Mouse (Mus musculus) thymus, postnatal 25 days (tissue): Measurements from ENCODE around the gene Fibp.
"Not testable (repeated sequence)": the region's sequence is repeated elsewhere in the genome, so short reads cannot be mapped to it uniquely, and the experiment has no call there.

Source experiments
- DNase-seq: peaks from one replicate; pipeline ENCODE4 v3.0.0; 2022

Fibp gene

DNA sequence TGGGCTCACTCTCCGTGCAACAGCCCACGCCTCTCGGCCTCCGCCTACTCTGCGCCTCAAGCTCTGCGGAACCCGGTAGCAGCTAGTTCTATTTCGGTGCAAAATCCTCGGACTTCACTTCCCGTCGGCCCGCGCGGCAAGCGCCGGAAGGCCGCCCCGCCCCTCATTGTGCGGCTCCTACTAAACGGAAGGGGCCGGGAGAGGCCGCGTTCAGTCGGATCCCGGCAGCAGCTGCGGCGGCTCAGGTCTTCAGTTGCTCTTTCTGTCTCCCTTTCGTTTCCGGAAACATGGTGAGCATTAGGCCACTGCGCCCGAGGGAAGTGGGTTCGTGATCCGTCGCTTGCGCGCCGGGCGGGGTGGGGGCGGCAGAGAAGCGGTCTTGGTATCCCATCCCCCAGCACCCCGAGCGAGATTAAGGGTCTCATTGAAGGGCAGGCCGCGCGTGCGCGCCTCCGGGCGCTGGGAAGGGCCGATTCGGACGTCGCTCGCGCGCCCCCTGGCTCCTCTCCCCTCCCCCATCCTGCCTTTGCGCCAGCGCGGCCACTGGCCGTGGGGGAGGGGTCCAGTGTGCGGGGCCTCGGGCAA lies 30.0 kb downstream of the Fibp start, which contains the start of gene Cfl1:
Cfl1 (plus strand) TSS at position 143 of the 585 bp plus-strand sequence.
- DNase-seq, result peak; percentile 96

DNA sequence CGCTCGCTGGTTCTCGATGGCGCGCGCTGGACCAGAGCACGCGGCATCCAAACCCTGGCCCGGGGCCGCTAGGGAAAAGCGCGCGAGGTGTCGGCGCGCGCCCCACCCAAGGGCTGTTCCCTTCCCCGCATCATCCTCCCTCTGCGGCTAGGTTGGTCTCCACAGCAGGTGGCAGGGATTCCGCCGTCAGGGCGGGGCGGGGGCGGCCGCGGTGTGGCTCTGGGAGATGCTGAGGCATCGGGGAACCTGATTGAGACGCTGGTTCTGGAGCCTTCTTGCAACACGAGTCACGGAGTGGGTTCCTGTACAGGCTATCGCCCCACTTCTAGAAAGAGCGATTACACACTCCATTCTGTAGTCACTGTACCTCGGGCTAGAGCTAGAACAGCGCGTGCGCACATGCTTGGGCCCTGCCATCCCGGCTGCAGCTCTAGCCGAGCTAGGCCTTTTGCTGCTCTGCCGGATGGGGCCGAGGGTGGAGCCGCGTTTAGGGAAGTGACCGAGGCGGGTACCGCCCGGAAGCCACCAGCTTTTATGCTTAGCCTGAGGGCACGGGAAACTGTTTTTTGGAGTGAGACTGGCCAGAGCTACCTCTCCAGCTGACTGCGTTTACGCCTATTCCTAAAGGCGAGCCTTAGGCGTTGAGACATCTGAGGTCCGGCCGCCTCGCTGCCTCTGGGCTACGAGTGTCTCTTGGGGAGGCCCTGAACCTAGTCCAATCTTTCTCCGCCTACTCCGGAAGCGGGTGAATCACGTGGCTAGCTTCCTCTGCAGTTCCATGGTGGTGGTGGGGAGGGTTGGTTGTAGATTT lies 30.7 kb downstream of the Fibp start:
- peak; percentile 88 for DNase-seq

DNA sequence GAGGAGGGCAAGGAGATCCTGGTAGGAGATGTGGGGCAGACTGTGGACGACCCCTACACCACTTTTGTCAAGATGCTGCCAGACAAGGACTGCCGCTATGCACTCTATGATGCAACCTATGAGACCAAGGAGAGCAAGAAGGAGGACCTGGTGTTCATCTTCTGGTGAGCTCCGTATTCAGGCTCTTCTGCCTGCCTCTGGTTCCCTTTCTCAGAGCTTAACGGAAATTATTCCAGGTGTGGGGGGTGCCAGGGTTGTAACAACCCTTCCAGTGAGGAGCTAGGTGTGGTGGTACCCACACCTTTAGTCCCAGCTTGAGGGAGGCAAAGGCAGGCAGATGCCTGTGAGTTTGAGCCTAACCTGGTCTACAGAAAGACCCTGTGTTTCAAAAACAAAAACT lies 32.2 kb downstream of the Fibp start:
- no peak for DNase-seq

DNA sequence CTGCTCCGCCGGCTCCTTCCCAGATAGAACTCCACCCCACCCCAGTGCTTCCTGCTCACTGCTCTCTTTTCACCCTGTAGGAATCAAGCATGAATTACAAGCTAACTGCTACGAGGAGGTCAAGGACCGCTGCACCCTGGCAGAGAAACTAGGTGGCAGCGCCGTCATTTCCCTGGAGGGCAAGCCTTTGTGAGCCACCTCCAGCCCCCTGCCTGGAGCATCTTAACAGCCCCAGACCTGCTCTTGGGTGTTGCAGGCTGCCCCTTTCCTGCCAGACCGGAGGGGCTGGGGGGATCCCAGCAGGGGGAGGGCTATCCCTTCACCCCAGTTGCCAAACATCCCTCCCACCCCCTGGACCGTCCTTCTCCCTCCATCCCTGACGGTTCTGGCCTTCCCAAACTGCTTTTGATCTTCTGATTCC lies 32.9 kb downstream of the Fibp start:
- DNase-seq, result not testable (repeated sequence)

DNA sequence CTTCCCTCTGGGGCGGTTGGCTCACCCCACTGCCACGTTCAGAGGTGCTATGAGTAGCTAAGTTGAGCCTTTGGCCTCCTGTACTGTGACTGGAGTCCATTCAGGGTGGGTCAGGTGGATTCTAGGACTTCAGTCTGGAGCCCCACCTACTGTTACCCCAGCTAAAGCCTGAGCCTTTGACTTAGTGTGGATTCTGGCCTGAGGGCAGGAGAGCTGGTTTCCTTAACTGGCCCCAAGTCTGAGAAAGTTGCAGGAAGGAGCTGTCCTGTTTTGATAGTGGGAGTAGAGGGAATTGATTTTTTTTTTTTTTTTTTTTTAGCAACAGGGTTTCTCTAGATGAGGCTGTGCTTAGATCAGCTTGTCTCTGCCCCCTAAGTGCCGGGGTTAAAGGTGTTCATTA lies 33.9 kb downstream of the Fibp start:
- no peak for DNase-seq

DNA sequence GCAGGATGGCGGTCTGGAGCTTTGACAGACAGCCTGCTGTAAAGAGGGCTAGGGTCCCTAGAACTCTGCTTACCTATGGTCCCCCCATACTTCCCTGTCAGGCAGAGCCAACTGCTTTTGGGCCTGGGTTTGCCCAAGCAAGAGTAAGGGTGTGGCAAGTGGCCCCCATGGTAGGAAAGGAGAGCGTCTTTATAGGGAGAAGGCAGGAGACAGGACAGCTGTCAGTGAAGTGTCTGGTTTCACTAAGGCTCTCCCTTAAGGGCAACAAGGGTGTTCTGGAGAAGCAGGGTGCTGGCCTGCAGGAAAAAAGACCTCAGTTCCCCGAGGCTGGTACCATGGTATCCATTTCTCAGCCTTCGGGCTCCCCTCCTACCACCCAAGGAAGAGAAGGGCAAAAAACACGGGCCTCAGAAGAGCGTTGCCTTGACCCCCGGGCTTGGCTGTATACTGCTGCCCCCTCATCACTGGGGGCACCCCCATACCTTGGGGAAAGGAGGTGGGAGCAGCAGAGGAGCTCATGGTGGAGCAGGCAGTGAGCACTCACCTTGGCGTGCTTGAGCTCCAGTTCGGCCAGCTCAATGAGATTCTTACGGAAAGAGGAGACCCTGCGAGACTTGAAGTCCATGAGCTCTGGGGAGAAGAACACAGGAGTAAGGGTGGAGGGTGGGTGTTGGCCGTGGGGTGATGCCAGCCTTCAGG lies 35.1 kb downstream of the Fibp start:
- DNase-seq, result no peak

DNA sequence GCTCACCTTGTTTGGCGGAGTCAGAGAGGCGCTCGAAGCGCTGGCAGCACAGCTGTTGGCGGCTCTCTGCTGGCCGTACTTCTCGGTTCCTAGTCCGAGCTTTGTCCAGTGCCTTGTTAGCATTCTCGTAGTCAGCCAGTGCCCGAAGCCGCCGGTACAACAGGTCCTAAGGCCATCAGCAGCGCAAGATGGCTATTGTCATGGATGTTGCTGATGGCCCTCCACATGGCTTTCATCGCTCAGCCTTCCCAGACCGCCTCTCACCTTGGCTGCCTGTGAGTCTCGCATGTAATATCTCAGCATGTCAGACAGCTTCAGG lies 35.6 kb downstream of the Fibp start:
- no peak for DNase-seq

DNA sequence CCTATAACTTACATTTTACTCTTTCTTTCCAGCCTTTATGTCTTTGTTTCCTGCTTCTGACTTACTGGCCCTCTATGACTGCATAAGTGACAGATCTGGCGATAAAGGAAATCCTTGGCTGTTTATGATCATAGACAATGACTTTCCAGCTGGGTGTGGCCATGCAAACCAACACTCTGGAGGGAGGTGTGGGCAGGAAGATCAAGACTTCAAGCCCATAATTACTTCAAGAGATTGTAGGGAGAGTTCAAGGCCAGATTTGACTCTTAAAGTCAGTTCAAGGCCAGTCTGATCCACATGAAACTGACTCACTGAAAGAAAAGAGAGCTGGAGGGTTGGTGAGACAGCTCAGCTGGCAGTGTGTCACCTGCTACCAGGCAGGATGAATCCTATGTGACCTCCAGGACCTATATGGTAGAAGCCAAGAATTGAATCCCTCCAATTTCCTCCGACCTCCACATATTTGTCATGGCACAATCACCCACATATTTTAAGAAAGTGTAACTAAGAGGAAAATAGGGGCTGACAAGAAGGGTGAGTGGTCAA lies 40.0 kb downstream of the Fibp start:
- no peak for DNase-seq

DNA sequence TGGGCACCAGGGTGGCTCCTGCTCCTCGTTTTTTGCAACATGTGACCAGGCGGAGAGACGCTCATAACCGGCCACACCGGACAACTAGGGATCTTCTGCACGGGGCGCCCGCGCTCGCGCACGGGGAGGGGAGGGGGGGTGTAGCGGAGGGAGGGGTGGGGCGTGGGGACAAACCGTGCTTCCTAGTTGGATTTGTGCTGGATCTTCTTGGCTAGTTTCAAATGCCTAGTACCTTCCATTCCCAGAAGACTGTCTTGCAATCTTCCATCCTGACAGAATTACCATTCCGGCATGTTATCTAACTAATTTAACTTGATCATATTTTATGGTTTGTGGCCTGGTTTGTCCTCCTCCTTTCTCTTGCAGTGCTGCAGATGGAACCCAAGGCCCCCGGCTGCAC lies 43.3 kb downstream of the Fibp start, which contains the start of gene 1700020D05Rik:
1700020D05Rik (minus strand) TSS at position 101 of the 400 bp plus-strand sequence.
- DNase-seq, result no peak

DNA sequence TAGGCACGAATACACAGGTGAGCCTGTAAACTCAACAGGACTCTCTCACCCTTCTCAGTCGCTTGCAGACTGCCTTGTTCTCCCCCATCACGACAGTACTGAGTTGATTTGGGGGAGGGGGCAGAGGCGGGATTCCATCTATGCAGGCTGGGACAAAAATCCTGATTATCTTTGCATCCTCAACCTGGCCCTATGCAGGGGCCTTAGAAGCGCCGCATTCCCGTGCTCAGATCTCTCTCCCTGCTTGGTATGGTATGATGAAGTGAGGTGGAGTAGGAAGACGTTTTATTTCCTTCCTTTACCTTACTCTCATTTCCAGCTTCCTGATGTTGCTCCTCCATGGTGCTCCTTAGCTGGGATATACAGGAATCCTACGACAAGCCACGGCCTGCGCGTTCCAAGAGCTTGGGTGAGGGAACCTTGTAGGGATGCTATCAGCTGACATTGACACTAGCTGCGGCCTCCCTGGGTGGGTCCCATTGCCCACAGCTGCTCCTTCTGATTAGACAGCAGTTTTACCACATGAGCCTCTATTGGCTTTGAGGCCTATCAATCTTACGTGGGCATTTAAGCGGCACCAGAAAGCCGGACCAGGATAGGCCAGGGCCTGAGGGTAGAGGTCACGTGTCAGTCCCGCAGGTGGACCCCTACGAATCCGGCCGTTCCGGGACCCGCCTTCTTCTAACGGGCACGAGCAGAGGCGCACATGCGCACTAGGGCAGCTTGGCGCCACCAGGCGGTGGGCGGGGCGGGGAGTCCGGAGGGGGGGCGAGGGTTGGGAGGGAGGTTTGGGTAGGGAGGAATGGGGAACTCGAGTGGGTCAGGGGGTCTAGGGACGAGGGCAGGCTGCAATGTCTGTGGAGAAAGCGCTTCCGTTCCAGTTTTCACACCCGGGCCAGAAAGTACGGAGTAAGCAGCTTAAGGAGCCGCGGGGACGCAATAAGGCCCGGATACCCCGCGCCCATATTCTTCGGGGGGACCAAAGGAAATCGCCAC lies 49.9 kb downstream of the Fibp start, which contains the start of gene Snx32:
Snx32 (minus strand) TSS at position 508 of the 996 bp plus-strand sequence.
- peak; percentile 96 for DNase-seq

DNA sequence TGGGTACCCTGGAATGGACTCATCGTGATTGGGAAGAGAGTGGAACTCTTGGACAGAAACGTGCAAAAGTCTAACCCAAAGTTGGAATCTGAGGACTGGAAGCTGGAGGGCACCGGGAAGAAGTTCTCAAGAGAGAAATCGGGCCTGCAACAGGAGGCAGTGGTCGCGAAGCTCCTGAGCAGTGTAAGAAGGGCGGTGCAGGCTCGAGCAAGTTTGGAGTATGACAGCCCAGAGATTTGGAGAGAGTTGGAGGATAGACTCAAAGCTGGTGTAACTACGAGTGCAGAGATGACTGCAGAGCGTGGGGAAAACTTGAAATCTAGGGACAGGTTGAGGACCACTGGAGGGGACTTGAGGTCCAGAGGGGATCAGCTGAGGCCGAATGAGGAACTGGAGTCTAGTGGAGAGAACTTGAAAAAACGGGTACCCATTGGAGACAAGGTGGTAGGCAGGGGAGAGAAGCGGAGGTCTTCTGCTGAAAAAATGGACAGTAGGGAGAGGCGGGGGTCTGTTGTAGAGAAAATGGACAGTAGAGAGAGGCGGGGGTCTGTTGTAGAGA lies 50.7 kb downstream of the Fibp start:
- no peak for DNase-seq

DNA sequence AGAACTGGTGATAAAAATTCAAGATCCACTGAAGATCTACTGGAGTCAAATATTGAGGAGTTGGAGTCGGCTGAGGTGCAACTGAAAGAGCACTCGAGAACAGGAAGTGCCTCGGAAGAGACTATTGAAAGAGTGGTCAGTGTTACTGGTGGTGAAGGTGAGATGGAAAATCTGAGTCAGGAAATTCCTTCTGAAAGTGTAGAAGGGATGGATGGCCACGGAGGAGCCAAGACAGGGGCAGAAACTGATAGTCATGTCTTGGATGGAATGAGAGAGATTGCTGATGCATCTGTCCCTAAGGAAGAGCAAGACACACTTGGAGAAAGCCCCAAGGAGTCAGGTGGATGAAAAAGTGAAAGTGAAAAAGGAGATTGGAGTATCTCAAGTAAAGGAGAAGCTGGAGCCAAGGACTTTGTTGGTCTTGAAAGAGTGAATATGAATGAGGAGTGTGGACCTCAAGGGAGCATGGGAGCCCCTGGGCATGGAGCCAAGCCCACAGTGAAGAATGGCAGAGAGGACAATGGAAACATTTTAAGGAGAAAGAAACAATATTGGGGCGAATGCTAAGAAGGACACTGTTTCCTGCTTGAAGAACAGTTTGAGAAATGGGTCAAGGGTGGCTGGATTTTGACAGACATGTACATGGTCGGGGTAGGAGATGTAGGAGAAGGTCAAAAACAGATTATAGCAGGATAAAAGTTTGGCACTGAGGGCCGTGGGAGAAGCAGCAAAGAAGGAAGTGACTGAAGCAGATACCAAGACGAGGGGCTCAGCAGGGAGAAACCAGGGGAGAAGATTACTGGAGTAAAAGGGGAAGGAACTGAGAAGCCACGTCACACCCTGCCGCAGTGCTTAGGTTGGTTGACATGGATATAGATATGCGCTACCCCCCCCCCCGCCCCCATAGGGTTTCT lies 51.9 kb downstream of the Fibp start:
- DNase-seq, result no peak

DNA sequence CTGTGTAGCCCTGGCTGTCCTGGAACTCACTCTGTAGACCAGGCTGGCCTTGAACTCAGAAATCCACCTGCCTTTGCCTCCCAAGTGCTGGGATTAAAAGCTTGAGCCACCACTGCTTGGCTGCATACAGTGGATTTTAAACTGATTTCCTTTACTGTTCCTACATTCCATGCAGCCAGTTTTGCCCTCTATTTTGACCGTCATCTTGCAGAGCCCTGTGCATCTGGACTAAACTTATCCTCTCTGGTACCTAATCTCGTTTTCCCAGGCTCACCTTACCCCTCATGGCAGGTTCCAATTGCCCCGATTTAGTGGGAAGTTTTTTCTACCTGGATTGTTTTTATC lies 52.6 kb downstream of the Fibp start:
- DNase-seq, result no peak
